Mouse (Mus musculus) liver, adult (tissue): ENCODE data around the gene Fam13c.

Source experiments
- GATA4 ChIP-seq: IDR thresholded peaks from 2 replicates; pipeline ENCODE4 v1.6.1; 2014; ENCODE audit warnings: mild to moderate bottlenecking, low read length; ENCODE audit not compliant: insufficient replicate concordance

The Fam13c gene

DNA sequence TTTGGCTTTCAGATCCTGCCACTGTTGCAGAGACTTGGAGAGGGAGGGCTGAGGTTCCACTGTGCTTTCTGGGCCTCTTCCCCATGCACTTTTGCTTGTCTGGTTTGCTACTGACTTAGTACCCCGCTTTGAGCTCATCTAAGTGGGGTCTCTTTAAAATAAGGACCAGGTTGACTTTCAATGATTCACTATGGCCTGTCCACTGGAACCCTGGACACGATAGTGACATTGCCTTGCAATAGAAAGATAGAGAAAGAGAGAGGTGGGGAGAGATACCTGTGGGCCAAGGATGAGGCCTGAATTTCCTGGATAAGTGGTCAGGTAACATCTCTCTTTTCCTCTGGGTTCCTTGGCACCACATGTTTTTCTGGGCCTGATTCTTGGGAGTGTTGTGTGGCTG is 1.9 kb downstream of the Fam13c start:
- TF ChIP-seq GATA4, result no peak

DNA sequence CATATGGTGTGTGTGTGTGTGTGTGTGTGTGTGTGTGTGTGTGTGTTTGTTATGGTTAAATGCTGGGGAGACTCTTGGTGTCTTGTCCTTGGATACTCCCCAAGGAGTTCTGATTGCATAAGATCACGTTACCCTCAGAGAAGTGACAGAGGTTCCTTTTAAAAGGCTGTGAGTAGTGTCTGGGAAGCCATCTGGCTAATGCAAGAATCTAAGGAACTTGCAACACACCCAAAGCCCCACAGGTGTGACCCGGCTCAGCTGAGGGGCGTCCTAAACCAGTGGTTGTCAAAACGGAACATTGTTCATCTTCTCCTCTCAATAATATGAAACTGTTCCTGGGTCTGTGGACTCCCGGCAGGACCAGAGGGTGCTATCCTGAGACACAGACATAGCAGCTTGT is 2.3 kb downstream of the Fam13c start:
- no peak for TF ChIP-seq GATA4

DNA sequence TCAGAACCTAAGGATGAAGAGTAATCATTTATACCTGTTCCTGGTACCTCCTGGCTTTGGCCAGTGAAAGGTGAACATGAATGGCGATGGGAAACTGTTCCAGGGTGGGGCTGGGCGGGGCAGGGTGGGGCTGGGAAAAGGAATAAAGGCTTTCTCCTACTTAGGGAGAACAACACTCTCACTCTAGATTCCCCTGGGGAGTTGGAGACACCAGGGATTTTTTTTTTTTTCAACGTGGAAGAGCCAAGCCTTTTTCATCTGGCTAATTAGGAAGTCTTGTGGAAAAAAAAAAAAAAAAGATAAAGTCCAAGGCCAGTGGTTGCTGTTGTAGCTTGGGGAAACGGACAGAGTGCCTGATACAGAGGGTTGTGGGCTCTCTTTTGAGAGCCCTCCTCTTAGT is 7.5 kb downstream of the Fam13c start:
- TF ChIP-seq GATA4, result no peak

DNA sequence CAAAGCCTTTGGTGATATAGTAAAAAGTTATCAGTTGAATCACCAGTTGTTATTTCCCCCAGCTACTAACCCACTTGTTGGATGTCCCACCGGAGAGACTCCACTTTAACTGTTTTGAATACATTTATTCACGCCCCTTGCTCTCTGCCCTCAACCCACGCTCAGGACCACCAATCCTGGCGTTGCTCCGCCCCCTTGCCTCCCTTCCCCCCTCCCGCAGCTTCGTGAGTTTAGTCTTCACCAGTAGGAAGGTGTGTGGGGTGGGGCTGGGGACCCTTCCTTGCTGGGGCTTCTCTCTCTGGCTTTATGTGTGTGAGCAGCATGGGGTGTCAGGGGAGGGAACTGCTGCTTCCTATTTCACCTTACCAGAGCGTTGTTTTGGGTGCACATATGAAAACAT is 8.9 kb downstream of the Fam13c start:
- TF ChIP-seq GATA4, result no peak

DNA sequence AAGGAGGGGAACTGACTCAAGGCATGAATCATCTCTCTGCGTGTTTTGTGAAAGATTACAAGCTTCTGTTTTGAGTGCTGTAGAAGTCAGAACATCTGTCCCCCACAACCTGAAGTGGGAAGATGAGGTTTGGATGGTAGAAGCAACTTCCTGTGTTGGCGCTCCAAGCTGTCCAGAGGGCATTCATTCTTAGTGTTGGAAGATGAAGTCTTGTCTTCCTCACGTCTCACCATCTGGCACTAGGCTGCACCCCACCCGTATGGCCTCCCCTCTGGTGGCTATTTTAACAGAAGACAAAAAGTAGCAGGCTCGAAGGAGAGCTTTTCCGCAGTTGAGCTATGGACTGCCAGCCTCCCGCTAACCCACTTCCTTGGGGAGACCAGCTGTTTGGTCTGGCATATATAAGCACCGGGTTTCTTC is 15.6 kb downstream of the Fam13c start:
- no peak for TF ChIP-seq GATA4

DNA sequence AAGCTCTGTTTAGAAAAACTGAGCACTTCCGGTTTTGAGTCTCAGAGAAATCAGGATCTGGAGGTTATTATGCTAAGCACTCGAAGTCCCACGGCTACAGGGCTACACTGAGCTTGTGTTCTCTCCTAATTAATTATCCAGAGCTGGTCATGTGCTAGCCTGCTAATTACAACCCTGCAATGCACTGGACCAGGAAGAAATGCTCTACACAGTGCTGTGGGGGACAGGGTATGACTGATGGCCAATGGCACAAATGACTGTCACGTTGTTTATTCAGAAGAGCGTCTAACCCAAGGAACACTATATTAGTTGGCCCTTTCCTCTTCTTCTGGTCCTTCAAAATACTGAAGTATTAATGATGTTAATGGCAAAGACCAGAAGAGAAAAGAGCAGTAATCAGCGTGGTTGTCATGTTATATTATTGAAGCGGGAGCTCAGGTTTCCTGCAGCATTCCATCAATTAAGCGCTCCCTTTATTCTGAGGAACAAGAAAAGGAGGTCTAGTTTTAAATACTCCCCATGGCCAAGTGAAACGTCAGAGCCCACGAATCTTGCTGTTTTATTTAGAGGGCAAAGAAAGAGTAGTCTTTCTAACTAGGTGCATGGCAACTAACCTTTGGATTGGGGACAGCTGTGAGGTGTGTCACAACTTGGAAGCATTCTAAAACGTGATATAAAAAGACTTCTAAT is 18.4 kb downstream of the Fam13c start:
- TF ChIP-seq GATA4, result no peak

DNA sequence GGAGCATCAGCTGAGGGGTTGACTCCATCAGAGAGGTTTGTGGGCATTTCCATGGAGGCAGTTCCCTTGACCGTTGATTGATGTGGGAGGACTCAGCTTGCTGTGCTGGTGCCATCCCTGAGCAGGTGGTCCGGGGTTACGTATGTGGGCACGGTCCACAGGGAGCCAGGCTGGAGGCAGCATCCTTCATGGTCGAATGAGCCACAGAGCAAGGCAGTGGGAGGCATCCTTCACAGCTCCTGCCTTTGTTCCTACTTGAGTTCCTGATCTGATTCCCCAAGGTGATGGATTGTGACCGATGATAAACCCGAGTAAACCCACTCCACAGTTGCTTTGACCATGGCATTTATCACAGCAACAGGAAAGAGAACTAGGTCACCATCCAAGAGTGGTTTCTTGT is 25.4 kb downstream of the Fam13c start:
- no peak for TF ChIP-seq GATA4

DNA sequence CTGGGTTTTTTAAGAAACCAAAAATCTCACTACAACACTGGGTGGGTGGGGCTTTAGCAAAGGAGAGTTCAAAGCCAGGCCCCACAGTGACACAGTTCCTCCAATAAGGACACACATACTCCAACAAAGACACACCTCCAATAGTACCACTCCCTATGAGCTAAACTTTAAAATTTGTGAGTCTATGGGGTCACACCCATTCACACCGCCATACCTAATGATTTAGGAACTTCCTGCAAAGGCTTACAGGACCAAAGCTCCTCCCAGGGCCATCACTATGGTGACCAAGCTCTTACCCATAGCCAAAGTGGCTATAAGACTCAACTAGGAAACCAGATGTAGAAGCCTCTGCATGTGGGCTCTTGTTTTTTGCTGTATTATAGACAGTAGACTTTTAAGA is 30.6 kb downstream of the Fam13c start:
- no peak for TF ChIP-seq GATA4

DNA sequence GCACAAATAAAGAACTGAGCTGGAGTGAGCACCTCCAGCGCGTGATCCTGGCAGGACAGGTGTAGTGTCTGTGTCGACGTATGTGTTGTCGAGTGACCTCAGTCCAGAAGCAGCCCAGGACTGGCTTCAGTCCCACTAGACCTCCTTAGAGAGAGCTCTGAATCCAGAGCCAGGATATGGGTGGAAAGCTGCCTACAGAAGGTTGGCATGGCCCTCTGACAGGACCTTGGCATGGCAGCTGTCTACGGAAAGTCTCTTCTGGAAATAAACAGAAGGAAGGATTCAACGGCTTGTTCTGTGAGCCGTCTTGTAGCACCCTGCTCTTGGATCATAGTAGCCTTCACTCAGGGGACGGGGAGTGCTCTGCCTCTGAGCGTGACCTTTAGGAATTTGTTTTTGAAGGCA is 37.5 kb downstream of the Fam13c start:
- no peak for TF ChIP-seq GATA4

DNA sequence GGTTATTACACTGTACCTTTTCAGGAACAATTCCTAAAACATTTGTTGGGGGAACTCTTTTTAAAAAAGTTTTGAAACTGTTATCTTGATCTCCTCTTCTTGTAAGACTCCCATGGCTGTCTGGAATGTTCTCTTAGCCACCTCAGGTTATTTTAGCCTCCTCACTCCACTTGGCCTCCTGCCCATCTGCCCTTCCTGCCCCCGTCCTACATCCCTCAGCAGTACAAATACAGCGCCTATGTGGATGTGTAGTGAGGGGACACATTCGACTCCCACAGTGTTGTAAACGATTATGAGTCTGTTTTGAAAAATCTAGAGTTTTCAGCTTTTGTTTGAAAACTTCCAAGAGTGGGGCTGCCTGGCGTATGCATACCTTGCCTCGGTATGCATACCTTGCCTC is 43.5 kb downstream of the Fam13c start:
- TF ChIP-seq GATA4, result no peak

DNA sequence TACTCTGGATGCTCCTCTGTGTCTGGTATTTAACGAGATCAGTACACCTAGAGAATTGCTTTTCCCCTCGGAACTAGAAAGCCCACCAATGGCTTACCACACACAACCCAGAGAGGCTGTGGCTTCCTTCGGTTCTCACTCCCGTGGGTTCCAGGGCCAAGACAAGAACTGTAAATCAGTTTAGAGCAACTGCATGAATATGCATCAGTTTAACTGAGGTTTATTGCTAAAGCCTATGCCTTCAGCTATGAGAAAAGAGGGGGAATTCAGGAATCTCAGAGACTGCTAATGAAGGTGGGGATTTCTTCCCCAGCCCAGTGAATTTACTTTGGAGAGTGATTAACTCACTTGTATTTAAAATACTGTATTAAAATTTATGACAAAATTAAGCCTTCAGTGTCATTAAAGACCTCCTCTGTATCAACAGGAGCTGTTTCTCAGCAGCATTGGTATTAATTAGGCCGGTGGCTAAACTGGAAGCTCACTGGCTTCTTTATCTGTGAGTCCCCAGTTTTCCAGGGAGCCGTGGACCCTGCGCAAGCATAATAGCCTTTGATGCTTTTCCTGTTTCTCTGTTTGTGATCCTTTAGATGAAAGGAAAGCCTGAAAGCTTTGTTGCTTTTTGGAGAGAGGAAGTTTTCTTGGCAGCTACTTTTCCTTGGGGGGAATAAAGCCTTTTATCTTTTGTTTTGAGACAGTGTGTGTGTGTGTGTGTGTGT is 44.4 kb downstream of the Fam13c start:
- TF ChIP-seq GATA4, result no peak

DNA sequence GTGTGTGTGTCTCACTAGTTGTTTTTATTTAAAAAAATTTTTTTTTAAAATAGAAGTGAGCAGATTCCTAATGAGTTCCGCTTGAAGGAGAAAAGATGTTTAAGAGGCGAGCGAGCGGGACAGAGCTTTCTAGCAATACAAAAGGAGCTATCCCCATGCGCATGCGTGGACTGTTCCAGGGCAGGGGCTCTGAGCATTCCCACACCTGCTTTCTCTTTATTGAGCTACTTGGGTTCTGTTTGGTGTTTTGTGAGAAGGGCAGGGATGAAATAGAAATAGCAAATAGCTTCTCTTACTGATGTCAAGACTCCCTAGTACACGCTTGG is 45.0 kb downstream of the Fam13c start:
- no peak for TF ChIP-seq GATA4

DNA sequence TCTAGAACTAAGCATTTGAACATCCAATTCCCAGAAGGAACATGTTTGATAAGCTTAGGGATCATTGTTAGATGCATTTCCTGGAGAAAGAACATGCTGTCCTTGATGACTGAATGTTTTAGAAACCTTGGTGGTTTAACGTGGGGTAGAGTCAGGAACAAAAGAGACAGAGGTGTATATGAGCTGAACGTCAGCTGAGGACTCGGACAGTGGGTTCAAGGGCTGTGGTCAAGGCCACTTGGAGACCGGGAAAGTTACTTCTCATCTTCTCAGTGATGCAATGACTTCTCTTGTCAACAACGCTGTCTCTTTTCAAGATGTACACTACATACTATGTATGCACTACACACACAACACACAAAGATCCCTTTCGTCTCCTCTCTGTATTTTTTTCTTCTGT is 46.4 kb downstream of the Fam13c start:
- TF ChIP-seq GATA4, result no peak

DNA sequence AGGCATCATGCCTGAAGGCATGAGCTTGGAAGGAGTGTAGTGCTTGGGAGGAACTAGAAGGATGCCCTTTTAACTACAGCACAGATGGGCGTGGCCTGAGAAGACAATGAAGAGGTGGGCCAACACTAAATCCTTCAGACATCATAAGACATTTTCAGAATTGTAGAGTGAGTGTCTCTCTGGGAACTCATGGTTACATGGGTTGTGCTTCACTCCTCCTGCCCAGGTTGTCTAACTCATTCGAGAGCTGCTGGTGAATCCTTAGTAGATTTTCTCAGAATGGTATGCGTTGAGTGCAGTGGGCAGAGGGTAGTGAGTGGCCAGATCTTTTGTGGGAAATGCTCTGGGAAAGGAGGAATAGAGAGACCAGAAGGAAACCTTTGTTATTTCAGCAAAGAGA is 53.6 kb downstream of the Fam13c start:
- TF ChIP-seq GATA4, result no peak

DNA sequence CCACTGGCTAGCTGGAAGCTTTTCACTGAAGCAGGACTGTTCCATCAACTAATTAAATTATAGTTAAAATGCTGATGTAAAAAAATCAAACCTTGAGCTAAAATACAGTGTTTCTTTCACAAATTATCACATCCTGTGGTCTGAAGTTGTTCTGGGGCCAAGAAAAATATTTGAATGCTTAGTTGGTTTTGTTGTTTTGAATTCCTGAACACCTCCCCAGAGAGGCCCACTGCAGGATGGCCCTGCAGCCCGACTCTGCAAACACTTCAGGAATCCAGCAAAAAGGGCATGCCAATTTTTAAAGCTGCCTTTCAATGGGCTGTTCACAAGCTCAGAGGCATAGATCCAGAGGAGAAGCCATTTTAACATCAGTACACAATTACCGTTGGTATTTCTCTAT is 54.2 kb downstream of the Fam13c start:
- TF ChIP-seq GATA4, result no peak

DNA sequence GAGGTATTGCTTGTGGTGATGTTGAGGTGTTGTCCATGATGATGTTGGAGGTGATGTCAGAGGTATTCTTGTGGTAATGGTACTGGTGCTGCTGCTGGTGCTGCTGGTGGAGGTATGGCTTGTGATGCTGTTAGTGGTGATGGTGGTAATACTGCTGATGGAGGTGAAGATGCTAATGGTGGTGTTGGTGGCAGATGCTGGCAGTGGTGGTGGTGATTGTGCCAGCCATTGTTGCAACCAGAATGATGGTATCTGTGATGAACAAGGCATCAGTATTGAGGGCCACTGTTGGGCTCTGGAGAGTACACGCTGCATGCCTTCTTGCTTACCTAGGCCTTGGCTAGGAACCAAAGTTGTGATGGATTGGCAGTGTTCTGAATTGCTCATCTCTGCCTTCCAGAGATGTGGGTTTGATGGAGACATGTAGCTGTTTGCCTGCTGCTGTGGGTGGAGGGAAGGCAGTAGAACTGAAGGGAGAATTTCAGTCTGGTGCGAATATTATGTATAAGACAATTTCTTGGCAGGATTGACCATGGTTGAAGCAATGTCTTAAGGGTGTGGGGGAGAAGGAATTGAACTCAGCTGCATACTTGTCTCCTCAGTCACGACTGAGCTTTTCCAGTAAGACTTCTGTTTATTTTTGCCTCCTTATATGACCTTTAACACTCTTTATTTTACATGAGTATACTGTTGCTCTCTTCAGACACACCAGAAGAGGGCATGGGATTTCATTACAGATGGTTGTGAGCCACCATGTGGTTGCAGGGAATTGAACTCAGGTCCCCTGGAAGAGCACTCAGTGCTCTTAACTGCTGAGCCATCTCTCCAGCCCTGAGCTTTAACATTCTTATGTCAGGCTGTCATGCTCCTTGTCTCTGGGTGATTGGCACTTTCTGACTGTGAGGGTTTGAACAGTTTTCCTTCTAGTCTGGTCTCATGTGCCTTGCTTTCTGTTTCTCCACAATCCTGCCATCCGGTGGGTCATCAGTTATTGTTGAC is 55.1 kb downstream of the Fam13c start:
- no peak for TF ChIP-seq GATA4
